Mouse (Mus musculus) kidney, adult 2 months (tissue): ENCODE results near the gene Plxna4. TPM values are rescaled to one million over a fixed set of nuclear protein-coding genes. Genes with fewer than 3 reads are reported as not detected.

ENCODE experiments used
- DNase-seq: peaks from one replicate; pipeline ENCODE4 v3.0.0; 2021
- H3K27ac ChIP-seq: fragments of 200-500 bp; 2 replicates; pipeline ENCODE4 v1.5.1; 2012; ENCODE audit warnings: low read depth, low read length, control low read depth, inconsistent platforms; ENCODE audit not compliant: insufficient read depth
- H3K27me3 ChIP-seq: fragments of 200-500 bp; replicated peaks from 2 replicates; pipeline ENCODE4 v1.6.1; 2012; ENCODE audit warnings: mild to moderate bottlenecking, moderate library complexity, low read length, inconsistent platforms; ENCODE audit not compliant: control insufficient read depth, insufficient read depth
- H3K36me3 ChIP-seq: fragments of 200-500 bp; 2 replicates; pipeline ENCODE4 v1.6.1; 2012; ENCODE audit warnings: mild to moderate bottlenecking, moderate library complexity, low read length, inconsistent platforms; ENCODE audit not compliant: control insufficient read depth, insufficient read depth
- H3K4me1 ChIP-seq: fragments of 200-500 bp; 2 replicates; pipeline ENCODE4 v1.6.1; 2011; ENCODE audit warnings: low read length; ENCODE audit not compliant: control insufficient read depth, insufficient read depth
- H3K4me3 ChIP-seq: fragments of 200-500 bp; 2 replicates; pipeline ENCODE4 v1.5.1; 2011; ENCODE audit warnings: mild to moderate bottlenecking, low read depth, low read length, control low read depth; ENCODE audit not compliant: insufficient read depth
- CTCF ChIP-seq: fragments of 200-500 bp; conservative IDR thresholded peaks from 2 replicates; pipeline ENCODE4 v1.5.1; 2011; ENCODE audit warnings: low read depth, mild to moderate bottlenecking, control low read depth, low read length, moderate library complexity, mixed read lengths; ENCODE audit not compliant: insufficient read depth, insufficient read length
- POLR2A ChIP-seq: fragments of 200-500 bp; IDR thresholded peaks from one replicate; pipeline ENCODE4 v1.6.1; 2011; ENCODE audit warnings: low read depth, low read length, control low read depth
- WGBS: fragments of 180-500 bp; shearing (Covaris S2); methylation state at CpG from one replicate; pipeline ENCODE4 v1.1.7; 2018; 5-methylcytosine and 5-hydroxymethylcytosine counted together
- polyA plus RNA-seq: library from polyadenylated mRNA; depleted of rRNA; stranded (reverse); fragments of >200 nt; gene quantifications from 2 replicates; pipeline ENCODE4 v1.2.3, GENCODE M21; 2012

Plxna4 gene
- polyA plus RNA-seq, 1 experiment = 1.8 TPM

GRCm38 (mm10) chr6:32180012-32180358 is 408.0 kb downstream of the Plxna4 start:
- WGBS = 77% methylated on average over 5 of the region's 5 CpGs
- Histone ChIP-seq H3K36me3 (no peaks in the 10 kb centered on the region), H3K4me3 (no peak overlapping the region), H3K27me3 (no peaks in the 10 kb centered on the region), H3K27ac (no peak overlapping the region), H3K4me1 (no peaks in the 10 kb centered on the region)
- no peak for DNase-seq
- TF ChIP-seq POLR2A (no peak), CTCF (no peak)

GRCm38 (mm10) chr6:32179346-32180011 is 408.5 kb downstream of the Plxna4 start:
- peak; percentile 14 for DNase-seq
- Histone ChIP-seq H3K27me3 (no peaks in the 10 kb centered on the region), H3K36me3 (no peaks in the 10 kb centered on the region), H3K27ac (no peak overlapping the region), H3K4me3 (no peak overlapping the region), H3K4me1 (no peaks in the 10 kb centered on the region)
- TF ChIP-seq POLR2A = no peak
- no peak for TF ChIP-seq CTCF
- 90% methylated on average over 2 of the region's 2 CpGs for WGBS

- WGBS = 84% methylated on average over 3 of the region's 3 CpGs
- TF ChIP-seq POLR2A (no peak), CTCF (no peak)
- H3K27me3 ChIP-seq = no peaks in the 10 kb centered on the region
Observed at GRCm38 (mm10) chr6:32177905-32178304, 410.1 kb downstream of the Plxna4 start.

GRCm38 (mm10) chr6:32167725-32168124 is 420.3 kb downstream of the Plxna4 start:
- no peak for TF ChIP-seq POLR2A
- TF ChIP-seq CTCF = no peak
- WGBS = 49% methylated on average over 1 of the region's 1 CpGs
- no peaks in the 10 kb centered on the region for H3K36me3 ChIP-seq

More at GRCm38 (mm10) chr6:32177905-32178304, 410.1 kb downstream of the Plxna4 start:
- Histone ChIP-seq H3K27ac (no peak overlapping the region), H3K4me1 (no peaks in the 10 kb centered on the region), H3K36me3 (no peaks in the 10 kb centered on the region), H3K4me3 (no peak overlapping the region)
- no peak for DNase-seq

GRCm38 (mm10) chr6:32160370-32160769 is 427.6 kb downstream of the Plxna4 start:
- no peak for TF ChIP-seq POLR2A
- TF ChIP-seq CTCF = no peak
- no peak overlapping the region for H3K27ac ChIP-seq
- 83% methylated on average over 2 of the region's 2 CpGs for WGBS
- no peaks in the 10 kb centered on the region for H3K27me3 ChIP-seq
- no peak for DNase-seq
- H3K36me3 ChIP-seq = no peaks in the 10 kb centered on the region
- no peaks in the 10 kb centered on the region for H3K4me1 ChIP-seq
- no peak overlapping the region for H3K4me3 ChIP-seq

More at GRCm38 (mm10) chr6:32167725-32168124, 420.3 kb downstream of the Plxna4 start:
- H3K27me3 ChIP-seq = no peaks in the 10 kb centered on the region
- no peak overlapping the region for H3K4me3 ChIP-seq
- H3K27ac ChIP-seq = no peak overlapping the region
- no peaks in the 10 kb centered on the region for H3K4me1 ChIP-seq
- peak; percentile 7 for DNase-seq

- WGBS = 60% methylated on average over 4 of the region's 4 CpGs
- TF ChIP-seq CTCF (no peak), POLR2A (no peak)
Observed at GRCm38 (mm10) chr6:32159931-32160330, 428.1 kb downstream of the Plxna4 start.

GRCm38 (mm10) chr6:32158347-32158746 is 429.6 kb downstream of the Plxna4 start:
- DNase-seq = no peak
- Histone ChIP-seq H3K4me1 (no peaks in the 10 kb centered on the region), H3K4me3 (no peak overlapping the region), H3K27me3 (no peaks in the 10 kb centered on the region), H3K27ac (no peak overlapping the region), H3K36me3 (no peaks in the 10 kb centered on the region)
- WGBS = 97% methylated on average over 1 of the region's 1 CpGs
- TF ChIP-seq CTCF (no peak), POLR2A (no peak)

More at GRCm38 (mm10) chr6:32159931-32160330, 428.1 kb downstream of the Plxna4 start:
- H3K27ac ChIP-seq = no peak overlapping the region
- no peak for DNase-seq
- no peaks in the 10 kb centered on the region for H3K4me1 ChIP-seq
- no peaks in the 10 kb centered on the region for H3K36me3 ChIP-seq
- H3K27me3 ChIP-seq = no peaks in the 10 kb centered on the region
- H3K4me3 ChIP-seq = no peak overlapping the region
